Mouse (Mus musculus): Measurements from ENCODE around the gene Gabpb2.
A peak's percentile ranks its signal among the peaks of the same experiment; 100 is the strongest.

Gabpb2 gene

DNA sequence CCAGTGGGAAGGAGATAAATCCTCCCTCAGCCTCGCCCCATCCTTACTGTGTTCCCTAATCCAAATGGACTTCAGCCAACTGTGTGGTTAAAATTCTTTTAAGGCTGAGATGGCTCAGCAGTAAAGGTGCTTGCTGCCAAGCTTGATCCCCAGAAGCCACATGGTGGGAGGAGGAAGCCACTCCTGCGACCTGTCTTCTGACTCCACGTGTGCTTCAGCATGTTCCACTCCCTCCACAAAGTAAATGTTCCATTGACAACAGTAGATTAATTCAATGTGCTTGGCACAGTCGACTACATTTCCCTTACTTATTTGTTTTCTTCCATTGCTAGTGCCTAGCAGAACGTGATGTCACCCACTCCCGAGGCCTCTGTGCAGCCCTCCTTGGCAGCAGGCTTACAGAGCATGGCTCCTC is 23.0 kb downstream of the Gabpb2 start:
- DNase-seq (ENCODE audit: low read depth), result no peak

DNA sequence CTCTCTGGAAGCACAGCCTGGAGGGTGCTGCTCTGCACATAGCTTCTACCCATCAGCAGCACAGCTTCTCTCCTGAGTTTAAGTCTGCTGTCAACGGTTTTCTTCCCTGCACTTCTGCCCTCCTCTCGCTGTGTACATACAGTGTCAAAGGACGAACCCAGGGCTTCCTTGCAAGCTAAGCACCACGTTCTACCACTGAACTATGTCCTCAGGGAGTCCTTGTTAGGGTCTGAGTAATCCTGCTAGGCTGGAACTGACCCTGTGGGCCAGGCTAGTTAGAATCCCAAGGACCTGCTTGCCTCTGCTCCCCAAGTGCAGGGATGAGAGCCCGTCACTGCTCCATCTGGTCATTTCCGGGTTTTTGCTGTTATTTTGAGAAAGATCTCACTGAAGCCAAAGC is 30.8 kb downstream of the Gabpb2 start:
- no peak for DNase-seq (ENCODE audit: low read depth)

DNA sequence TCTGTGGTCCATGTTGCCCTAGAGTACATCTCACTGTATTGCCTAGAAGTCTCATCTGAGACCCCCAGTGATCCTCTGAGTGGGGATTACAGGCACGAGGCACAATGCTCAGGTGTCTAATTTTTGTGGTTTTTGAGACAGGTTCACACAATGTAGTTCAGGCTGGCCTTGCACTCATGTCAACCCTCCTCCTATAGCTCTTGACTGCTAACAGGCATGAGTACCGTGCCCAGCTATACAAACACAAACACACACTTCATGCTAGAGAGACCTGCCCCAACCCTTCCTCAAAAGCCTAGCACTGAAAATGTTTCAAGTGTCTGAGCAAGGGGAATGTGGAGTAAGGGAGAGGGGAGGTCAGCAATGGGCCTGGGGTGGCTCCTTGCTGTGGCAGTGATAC is 31.6 kb downstream of the Gabpb2 start:
- DNase-seq (ENCODE audit: low read depth), result no peak

DNA sequence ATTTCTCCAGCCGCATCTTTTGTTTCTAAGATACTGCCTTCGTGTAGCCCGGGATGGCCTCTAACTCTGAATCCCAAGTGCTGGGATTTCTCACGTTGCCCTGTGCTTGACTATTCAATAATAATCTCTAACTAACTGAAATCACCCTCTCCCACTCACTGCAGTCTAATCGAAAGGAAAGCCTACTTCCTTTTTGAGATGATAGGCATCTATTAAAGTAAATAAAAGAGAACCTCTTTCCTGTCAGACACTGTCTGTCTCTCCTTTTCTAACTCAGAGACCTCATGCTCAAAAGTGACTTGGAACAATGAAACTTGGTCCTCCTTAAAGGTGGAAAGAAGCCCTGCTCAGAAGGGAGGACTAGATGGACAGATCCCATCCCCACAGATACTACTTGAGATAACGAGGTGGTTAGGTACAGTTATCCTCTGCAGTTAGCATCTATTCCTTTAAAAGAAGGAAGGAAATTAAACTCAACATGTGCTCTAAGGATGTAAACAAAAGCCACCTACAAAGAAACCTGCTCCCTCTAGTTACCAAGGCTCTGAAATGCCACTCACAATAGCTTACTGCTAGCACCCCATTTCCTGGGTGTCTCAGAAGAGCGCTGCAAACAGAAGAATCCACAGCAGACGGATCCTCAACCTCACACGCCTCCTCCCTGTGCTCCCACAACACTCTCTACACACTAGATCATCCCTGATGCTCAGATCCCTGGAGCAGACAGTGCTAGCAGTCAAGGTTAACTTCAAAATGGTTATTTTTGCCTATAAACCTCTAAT is 32.7 kb downstream of the Gabpb2 start:
- no peak for DNase-seq (ENCODE audit: low read depth)

GRCm38 (mm10) chr3:95181841-95182240 is 35.9 kb downstream of the Gabpb2 start:
- DNase-seq (ENCODE audit: low read depth), result no peak

DNA sequence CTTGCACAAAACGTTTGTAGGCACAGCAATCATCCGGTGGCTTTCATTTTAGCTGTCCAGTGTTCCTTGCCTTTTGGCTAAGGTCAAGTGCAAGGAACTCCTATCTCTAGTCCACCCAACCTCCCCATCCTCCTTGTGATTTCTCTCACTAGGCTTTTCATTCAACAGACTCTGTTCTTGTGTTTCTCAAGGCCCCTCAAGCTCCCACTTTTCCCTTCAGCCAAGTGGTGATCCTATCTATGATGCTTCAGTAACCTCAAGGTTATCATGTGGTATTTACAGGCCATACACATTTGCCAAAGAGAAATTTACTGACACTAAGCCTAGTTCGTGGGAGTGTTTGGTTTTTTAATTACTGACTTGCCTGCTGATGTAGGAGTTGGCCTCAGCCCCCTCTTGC is 37.8 kb downstream of the Gabpb2 start:
- no peak for DNase-seq (ENCODE audit: low read depth)

DNA sequence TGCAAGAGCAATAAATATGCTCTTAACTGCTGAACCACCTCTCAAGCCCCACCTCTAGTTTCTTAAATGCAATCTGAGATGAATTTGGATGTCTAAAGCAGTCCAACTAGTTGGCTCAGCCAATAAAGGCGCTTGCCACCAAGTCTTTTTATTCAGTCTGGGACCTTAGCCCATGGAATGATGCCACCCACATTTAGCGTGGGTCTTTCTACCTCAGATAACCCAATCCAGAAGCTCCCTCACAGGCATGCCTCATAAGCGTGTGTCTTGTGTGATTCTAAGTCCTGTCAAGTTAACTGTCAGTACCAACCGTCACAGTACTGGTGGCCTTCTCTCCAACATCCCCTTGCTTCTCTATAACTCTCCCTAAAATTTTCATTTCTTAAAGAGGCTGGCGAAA is 38.8 kb downstream of the Gabpb2 start:
- DNase-seq (ENCODE audit: low read depth), result no peak

GRCm38 (mm10) chr3:95177583-95177982 is 40.1 kb downstream of the Gabpb2 start:
- DNase-seq (ENCODE audit: low read depth), result no peak

DNA sequence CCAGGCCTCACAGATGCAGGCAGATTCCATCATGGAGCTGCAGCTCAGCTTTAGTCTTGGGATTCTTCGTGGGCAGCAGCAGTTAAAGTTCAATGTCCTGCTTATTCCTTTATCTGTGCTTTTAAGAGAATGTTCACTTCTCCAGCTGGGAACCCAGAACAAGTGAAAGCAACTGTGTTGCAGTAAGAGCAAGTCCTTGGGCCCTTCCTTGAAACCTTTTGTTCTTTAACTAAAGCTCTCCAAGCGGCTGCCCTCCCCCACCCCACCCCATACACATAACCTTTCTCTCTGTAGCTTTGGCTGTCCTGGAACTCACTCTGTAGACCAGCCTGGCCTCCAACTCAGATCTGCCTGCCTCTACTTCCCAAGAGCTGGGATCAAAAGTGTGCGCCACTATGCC is 41.2 kb downstream of the Gabpb2 start:
- no peak for DNase-seq (ENCODE audit: low read depth)

GRCm38 (mm10) chr3:95174011-95174592 is 43.6 kb downstream of the Gabpb2 start:
- peak; percentile 90 for DNase-seq (ENCODE audit: low read depth)

GRCm38 (mm10) chr3:95173256-95173949 is 44.3 kb downstream of the Gabpb2 start:
- peak; percentile 34 for DNase-seq (ENCODE audit: low read depth)

GRCm38 (mm10) chr3:95172526-95173255 is 45.0 kb downstream of the Gabpb2 start:
- DNase-seq (ENCODE audit: low read depth), result no peak

DNA sequence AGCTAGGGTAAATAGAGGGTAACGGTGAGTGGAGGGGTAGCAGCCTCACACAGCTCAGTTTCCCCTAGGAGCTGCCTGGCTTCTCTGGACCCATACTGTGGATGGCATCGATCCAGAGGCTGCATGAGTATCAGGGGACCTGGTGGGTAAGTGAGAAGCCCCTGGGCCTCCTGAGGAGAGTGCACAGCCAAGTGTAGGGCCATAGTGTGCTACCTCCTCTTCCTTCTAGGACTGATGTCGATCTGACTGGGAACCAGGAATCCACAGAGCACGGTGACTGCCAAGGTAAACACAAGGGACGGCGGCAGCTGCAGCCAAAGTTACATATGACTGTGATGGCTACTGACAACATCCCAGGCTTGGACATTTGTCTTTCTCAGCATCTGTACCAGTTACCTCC is 46.6 kb downstream of the Gabpb2 start:
- DNase-seq (ENCODE audit: low read depth), result no peak

- DNase-seq (ENCODE audit: low read depth), result no peak
Measured at GRCm38 (mm10) chr3:95169996-95170395, 47.7 kb downstream of the Gabpb2 start.

DNA sequence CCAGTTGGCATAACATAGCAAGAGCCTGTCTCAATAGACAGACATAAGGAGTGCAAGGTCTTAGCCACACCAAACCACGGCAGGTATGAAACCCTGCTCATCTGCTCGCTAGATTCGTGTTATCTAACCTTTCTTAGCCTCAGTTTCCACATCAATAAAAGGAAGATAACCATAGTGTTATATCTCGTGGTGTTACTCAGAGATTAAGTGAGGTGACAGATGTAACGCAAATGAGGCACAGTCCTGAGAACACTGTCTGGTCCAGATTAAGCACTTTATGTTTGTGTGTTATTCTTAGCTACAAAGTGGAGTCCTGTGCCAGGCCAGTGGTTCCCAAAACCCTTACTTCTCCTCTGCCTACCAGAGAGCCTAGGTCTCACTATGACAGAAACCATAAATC is 52.9 kb downstream of the Gabpb2 start:
- no peak for DNase-seq (ENCODE audit: low read depth)

DNA sequence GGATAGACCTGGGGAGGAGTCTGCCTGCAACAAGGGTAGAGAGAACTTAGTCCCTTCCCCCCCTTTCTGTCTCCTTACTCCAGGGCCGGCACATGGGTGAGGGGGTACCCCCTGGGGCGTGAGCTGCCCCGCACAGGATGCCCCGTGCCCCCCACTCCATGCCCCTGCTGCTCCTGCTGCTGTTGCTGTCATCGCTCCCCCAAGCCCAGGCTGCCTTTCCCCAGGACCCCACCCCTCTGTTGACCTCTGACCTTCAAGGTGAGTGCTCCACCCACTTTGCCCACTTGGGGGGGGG is 53.5 kb downstream of the Gabpb2 start:
- DNase-seq (ENCODE audit: low read depth), result no peak

DNA sequence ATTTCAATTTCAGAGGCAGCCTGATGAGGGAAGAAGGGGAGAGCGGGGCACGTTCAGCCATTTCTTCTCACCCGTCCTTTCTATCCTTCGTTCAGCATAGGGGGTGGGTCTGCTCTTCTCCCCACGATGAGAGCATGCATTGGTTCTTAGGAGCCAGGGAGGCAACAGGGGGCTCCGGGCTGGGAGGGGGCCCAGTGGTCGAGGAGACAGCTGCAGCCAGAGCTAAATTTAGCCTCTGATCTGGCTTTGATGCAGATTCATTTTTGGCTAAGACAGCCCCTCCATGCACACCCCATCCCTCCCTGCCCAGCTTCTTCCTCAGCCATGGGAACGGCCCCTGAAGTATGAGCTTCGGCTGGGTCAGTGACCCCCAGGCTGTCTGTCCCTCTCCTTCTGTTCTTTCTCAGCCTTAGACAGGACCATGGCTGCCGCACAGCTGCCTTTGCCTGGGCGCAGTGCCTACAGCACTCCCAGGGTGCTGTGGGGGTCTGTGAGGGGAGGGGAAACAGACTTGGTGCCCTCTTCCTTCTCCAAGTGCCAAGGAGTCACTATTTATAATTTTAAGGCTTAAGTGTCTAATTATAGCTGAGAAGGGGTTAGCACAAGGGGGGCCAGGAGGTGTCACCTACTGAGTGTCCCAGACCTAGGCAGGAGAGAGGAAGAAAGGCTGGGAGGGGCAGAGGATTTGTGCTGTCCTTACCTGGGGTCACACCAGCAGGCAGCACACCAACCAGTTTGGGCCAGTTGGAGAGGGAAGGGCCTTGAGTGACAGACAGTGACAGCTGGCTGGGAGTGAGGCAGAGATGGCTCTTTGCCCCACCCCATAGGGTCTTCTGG is 54.1 kb downstream of the Gabpb2 start:
- DNase-seq (ENCODE audit: low read depth), result no peak

DNA sequence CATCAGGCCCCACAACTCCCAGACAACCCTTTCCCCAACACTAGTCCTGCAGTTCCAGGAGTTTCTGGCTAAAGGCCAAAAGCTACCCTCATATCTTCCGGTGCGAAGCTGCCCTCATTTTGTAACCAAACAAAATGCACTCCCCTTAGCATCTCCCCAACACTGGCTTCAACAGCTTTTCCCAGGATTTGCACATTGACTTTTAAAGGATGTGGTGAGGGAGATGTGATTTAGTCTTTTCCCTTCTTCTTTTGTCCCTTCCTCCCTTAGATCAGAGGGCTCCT is 55.4 kb downstream of the Gabpb2 start:
- no peak for DNase-seq (ENCODE audit: low read depth)

GRCm38 (mm10) chr3:95161618-95162344 is 55.9 kb downstream of the Gabpb2 start:
- peak; percentile 30 for DNase-seq (ENCODE audit: low read depth)

- DNase-seq (ENCODE audit: low read depth), result peak; percentile 34
Measured at GRCm38 (mm10) chr3:95161041-95161551, 56.6 kb downstream of the Gabpb2 start.
